Mouse (Mus musculus) heart, postnatal 0 days (tissue): ENCODE results near the gene Hbb-bh1. TPM values are rescaled to one million over a fixed set of nuclear protein-coding genes. Genes with fewer than 3 reads are reported as not detected.
"Not testable (repeated sequence)": the region's sequence is repeated elsewhere in the genome, so short reads cannot be mapped to it uniquely, and the experiment has no call there.

Experiments
- ATAC-seq: fragments of 200-750 bp; cut with Nextera tagmentation; 2 replicates; pipeline ENCODE4 v1.8.0; 2017; ENCODE audit warnings: low read depth, moderate number of reproducible peaks, moderate library complexity; ENCODE audit not compliant: insufficient read depth
- DNase-seq: peaks from one replicate; pipeline ENCODE4 v3.0.0-alpha.2; 2016; ENCODE audit warnings: low spot score
- H3K27ac ChIP-seq: fragments of 300-500 bp; sonication (generic); 2 replicates; pipeline ENCODE4 v1.5.1; 2014; ENCODE audit warnings: low read depth, mild to moderate bottlenecking
- H3K27me3 ChIP-seq: fragments of 300-500 bp; sonication (generic); 2 replicates; pipeline ENCODE4 v1.6.1; 2014; ENCODE audit warnings: low read length, mixed read lengths; ENCODE audit not compliant: control insufficient read depth, insufficient read depth
- H3K36me3 ChIP-seq: fragments of 300-500 bp; sonication (generic); replicated peaks from 2 replicates; pipeline ENCODE4 v1.6.1; 2014; ENCODE audit warnings: low read length, mixed read lengths; ENCODE audit not compliant: control insufficient read depth, insufficient read depth
- H3K4me1 ChIP-seq: fragments of 300-500 bp; sonication (generic); 2 replicates; pipeline ENCODE4 v1.6.1; 2014; ENCODE audit warnings: antibody characterized with exemption; ENCODE audit not compliant: control insufficient read depth, insufficient read depth
- H3K4me2 ChIP-seq: fragments of 300-500 bp; sonication (generic); 2 replicates; pipeline ENCODE4 v1.6.1; 2014; ENCODE audit warnings: low read depth, mild to moderate bottlenecking, low read length, moderate library complexity
- H3K4me3 ChIP-seq: fragments of 300-500 bp; sonication (generic); 2 replicates; pipeline ENCODE4 v1.5.1; 2014; ENCODE audit warnings: low read depth, low read length
- H3K9ac ChIP-seq: fragments of 300-500 bp; sonication (generic); replicated peaks from 2 replicates; pipeline ENCODE4 v1.6.1; 2014; ENCODE audit warnings: low read depth, low read length, mixed read lengths
- H3K9me3 ChIP-seq: fragments of 300-500 bp; sonication (generic); replicated peaks from 2 replicates; pipeline ENCODE4 v1.6.1; 2016; ENCODE audit warnings: low read length; ENCODE audit not compliant: control insufficient read depth
- CTCF ChIP-seq: IDR thresholded peaks from 2 replicates; pipeline ENCODE4 v1.5.1; 2016; ENCODE audit warnings: antibody characterized with exemption, control low read depth, low read depth
- EP300 ChIP-seq: IDR thresholded peaks from 2 replicates; pipeline ENCODE4 v1.6.1; 2016; ENCODE audit warnings: antibody characterized with exemption, low read depth
- WGBS: fragments of 180-500 bp; shearing (Covaris S2); extraction: QIAGEN DNeasy Blood & Tissue Kit; methylation state at CpG from one replicate; pipeline ENCODE4 v1.1.7; 2014; 5-methylcytosine and 5-hydroxymethylcytosine counted together
- polyA plus RNA-seq: library from polyadenylated mRNA; unstranded; fragments of >200 nt; fragmentation: Nextera tagmentation; extraction: Ambion mirVana; gene quantifications from 2 replicates; pipeline ENCODE4 v1.2.1, GENCODE M21; 2015
- total RNA-seq: library from RNA; depleted of rRNA; stranded (reverse); fragments of >200 nt; gene quantifications from 2 replicates; pipeline ENCODE4 v1.2.3, GENCODE M21; 2014; ENCODE audit warnings: low replicate concordance

The Hbb-bh1 gene
- total and polyA plus RNA-seq, 2 experiments from 2014 or later, result not detected

GRCm38 (mm10) chr7:103825536-103826254, 17.3 kb downstream of the Hbb-bh1 start:
- Histone ChIP-seq H3K4me1 (no peaks in the 10 kb centered on the region), H3K27ac (no peak overlapping the region), H3K9me3 (no peaks in the 10 kb centered on the region), H3K4me2 (no peak overlapping the region), H3K36me3 (no peaks in the 10 kb centered on the region), H3K4me3 (no peak overlapping the region), H3K9ac (no peak overlapping the region), H3K27me3 (no peaks in the 10 kb centered on the region)
- no peak for DNase-seq
- TF ChIP-seq EP300 (no peak), CTCF (no peak)
- ATAC-seq, result no peak
- 80% methylated on average over 3 of the region's 3 CpGs for WGBS

GRCm38 (mm10) chr7:103824597-103824996, 18.4 kb downstream of the Hbb-bh1 start:
- DNase-seq, result no peak
- no peaks in the 10 kb centered on the region for H3K36me3 ChIP-seq
- no peaks in the 10 kb centered on the region for H3K9me3 ChIP-seq
- H3K4me3 ChIP-seq, result no peak overlapping the region
- no peak overlapping the region for H3K4me2 ChIP-seq
- TF ChIP-seq EP300, result no peak
- TF ChIP-seq CTCF, result no peak
- H3K9ac ChIP-seq, result no peak overlapping the region
- no peak overlapping the region for H3K27ac ChIP-seq
- no peak for ATAC-seq
- no peaks in the 10 kb centered on the region for H3K27me3 ChIP-seq
- no peaks in the 10 kb centered on the region for H3K4me1 ChIP-seq
- 73% methylated on average over 2 of the region's 2 CpGs for WGBS

GRCm38 (mm10) chr7:103815085-103815484, 27.9 kb downstream of the Hbb-bh1 start:
- not testable (repeated sequence) for H3K4me1 ChIP-seq, H3K27me3 ChIP-seq, H3K36me3 ChIP-seq, H3K27ac ChIP-seq, H3K4me2 ChIP-seq, H3K9me3 ChIP-seq, ATAC-seq, H3K9ac ChIP-seq, DNase-seq, H3K4me3 ChIP-seq
- WGBS, result 89% methylated on average over 1 of the region's 2 CpGs

GRCm38 (mm10) chr7:103813766-103814165, 29.2 kb downstream of the Hbb-bh1 start, which contains the start of gene Hbb-bt:
Gene Hbb-bt, minus strand, starts transcription at chr7:103813996.
- DNase-seq (no peak), ATAC-seq (no peak)
- Histone ChIP-seq H3K36me3 (no peaks in the 10 kb centered on the region), H3K4me1 (no peaks in the 10 kb centered on the region), H3K27ac (no peak within 1 kb of the TSS), H3K27me3 (no peaks in the 10 kb centered on the region), H3K9ac (no peak within 1 kb of the TSS), H3K4me2 (no peak within 1 kb of the TSS), H3K9me3 (no peaks in the 10 kb centered on the region), H3K4me3 (no peak within 1 kb of the TSS)
- 88% methylated on average over 3 of the region's 3 CpGs for WGBS
- TF ChIP-seq CTCF (no peak), EP300 (no peak)

DNA sequence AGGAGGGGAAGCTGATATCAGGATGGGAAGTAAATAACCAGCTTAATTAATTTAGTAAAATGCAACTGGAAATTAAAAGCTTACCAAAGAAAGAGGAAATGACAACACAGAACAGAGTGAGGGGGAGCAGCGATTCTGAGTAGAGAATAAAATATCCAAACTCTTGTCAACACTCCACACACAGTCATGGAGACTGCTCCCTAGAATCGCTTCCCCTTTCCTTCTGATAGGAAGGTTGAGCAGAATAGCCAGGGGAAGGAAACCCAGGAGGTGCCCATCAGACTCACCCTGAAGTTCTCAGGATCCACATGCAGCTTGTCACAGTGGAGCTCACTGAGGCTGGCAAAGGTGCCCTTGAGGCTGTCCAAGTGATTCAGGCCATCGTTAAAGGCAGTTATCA, 29.8 kb downstream of the Hbb-bh1 start:
- WGBS, result no CpG with 5 or more reads among the region's 3 CpGs

GRCm38 (mm10) chr7:103812174-103812573, 30.8 kb downstream of the Hbb-bh1 start:
- DNase-seq (no peak), ATAC-seq (no peak)
- Histone ChIP-seq H3K9me3 (no peaks in the 10 kb centered on the region), H3K4me2 (no peak overlapping the region), H3K4me1 (no peaks in the 10 kb centered on the region), H3K36me3 (no peaks in the 10 kb centered on the region), H3K27me3 (no peaks in the 10 kb centered on the region), H3K4me3 (no peak overlapping the region), H3K9ac (no peak overlapping the region), H3K27ac (no peak overlapping the region)
- WGBS, result 33% methylated on average over 1 of the region's 1 CpGs
- TF ChIP-seq CTCF (no peak), EP300 (no peak)

More for the DNA sequence above, 29.8 kb downstream of the Hbb-bh1 start:
- H3K4me3 ChIP-seq, H3K27ac ChIP-seq, H3K36me3 ChIP-seq, H3K9me3 ChIP-seq, H3K27me3 ChIP-seq, DNase-seq, H3K9ac ChIP-seq, H3K4me1 ChIP-seq, ATAC-seq, H3K4me2 ChIP-seq: not testable (repeated sequence)
